In the genomic region with DNA sequence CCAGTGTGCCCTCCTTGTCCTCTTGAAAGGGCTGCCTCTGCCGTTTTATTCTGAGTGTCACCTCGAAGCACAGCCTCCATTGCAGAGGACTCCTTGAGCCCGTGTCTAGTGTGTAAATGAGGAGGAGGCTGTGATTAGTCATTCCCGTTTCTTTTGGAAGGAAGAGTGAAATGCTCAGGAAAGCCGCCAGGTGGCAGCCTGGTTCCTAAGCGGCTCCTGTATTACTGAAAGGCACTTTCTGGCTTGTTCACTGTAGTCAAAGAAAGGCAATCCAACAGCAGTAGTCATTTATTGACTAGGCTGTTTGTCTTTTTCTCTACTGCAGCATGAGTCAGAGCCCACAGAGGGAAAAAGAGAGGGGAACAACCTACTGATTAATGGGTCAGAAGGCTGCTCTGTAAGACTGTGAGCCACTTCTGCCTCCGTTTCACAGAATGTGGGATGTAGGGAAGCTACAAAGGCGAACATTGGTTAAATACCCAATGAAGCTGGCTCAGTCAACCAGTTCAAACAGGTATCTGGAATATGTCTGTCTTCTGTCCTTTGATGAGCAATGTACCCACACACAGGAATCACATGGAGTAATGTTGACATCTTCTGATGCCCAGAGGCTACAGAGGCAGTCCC, we compare ENCODE assay signal across 8 mouse cellular contexts.
DNase-seq lines count a peak whose midpoint lies in the region; ATAC-seq and TF ChIP-seq lines count a peak whose summit lies in the region.

No protein-coding gene starts in this region.

- no peak for DNase-seq in G1E (ENCODE audit: low spot score)
- DNase-seq in cerebellum, adult 2 months, result peak; percentile 91 to 92
- DNase-seq in forelimb bud, embryonic 11.5 days (ENCODE audit: low read depth, low spot score), result peak; percentile 81
- DNase-seq in heart, postnatal 36 days, result peak; percentile 75
- peak; percentile 88 to 96 for DNase-seq in layer of hippocampus, adult 18-20 months (ENCODE audit: low spot score in 2 of 2)
- peak; percentile 78 for DNase-seq in liver, postnatal 0 days
- peak; percentile 60 for DNase-seq in testis, postnatal 14 days (ENCODE audit: low spot score)

- no peaks in the 10 kb centered on the region for H3K36me3 ChIP-seq in G1E (replicated peaks)
- H3K36me3 ChIP-seq in liver, postnatal 0 days (replicated peaks; ENCODE audit: insufficient read depth, low read length), result no peaks in the 10 kb centered on the region
- H3K36me3 ChIP-seq in neural tube, embryonic 15.5 days, result no peaks in the 10 kb centered on the region

- TF ChIP-seq POLR2A in cerebellum, adult 2 months (IDR thresholded peaks at IDR 0.05; ENCODE audit: borderline replicate concordance, insufficient read depth, low read length), result peak; percentile 49; the same call in 1 of the 2 replicates

- no peak overlapping the region for H3K9ac ChIP-seq in liver, postnatal 0 days (replicated peaks)
- no peak overlapping the region; the same call in 1 of the 2 replicates for H3K9ac ChIP-seq in neural tube, embryonic 15.5 days (replicated peaks)

- TF ChIP-seq EP300 in liver, postnatal 0 days (IDR thresholded peaks at IDR 0.05; ENCODE audit: low read depth), result no peak; the same call in 1 of the 2 replicates

- ATAC-seq in G1E (ENCODE audit: extremely low read depth, insufficient number of reproducible peaks, low FRiP score, poor library complexity, severe bottlenecking), result peak; percentile 22; the same call in 1 of the 2 replicates
- ATAC-seq in liver, postnatal 0 days, result peak; percentile 98
- peak; percentile 84 for ATAC-seq in neural tube, embryonic 15.5 days (ENCODE audit: low FRiP score)

- H3K4me3 ChIP-seq in G1E (ENCODE audit: low read depth, low read length), result no peak overlapping the region
- H3K4me3 ChIP-seq in cerebellum, adult 2 months (replicated peaks; ENCODE audit: insufficient read depth, low read depth, low read length), result peak overlapping the region; percentile 61
- no peak overlapping the region for H3K4me3 ChIP-seq in liver, postnatal 0 days (ENCODE audit: low read depth, low read length)
- H3K4me3 ChIP-seq in neural tube, embryonic 15.5 days (replicated peaks), result peak overlapping the region; percentile 30

- TF ChIP-seq CTCF in G1E (IDR thresholded peaks at IDR 0.05; ENCODE audit: low read depth, low read length), result 0 out of 2 replicates have a peak, but pooled peaks have one; percentile 16
- peak; percentile 80; the same call in 1 of the 2 replicates for TF ChIP-seq CTCF in cerebellum, adult 2 months (IDR thresholded peaks at IDR 0.05; ENCODE audit: borderline replicate concordance, insufficient read depth, low read depth, low read length)
- peak; percentile 79 for TF ChIP-seq CTCF in liver, postnatal 0 days (IDR thresholded peaks at IDR 0.05; ENCODE audit: low read depth)

- H3K27ac ChIP-seq in cerebellum, adult 2 months (ENCODE audit: insufficient read depth, low read length), result peak overlapping the region; percentile 81
- H3K27ac ChIP-seq in liver, postnatal 0 days (ENCODE audit: low read depth), result no peak overlapping the region
- peak overlapping the region; percentile 58 for H3K27ac ChIP-seq in neural tube, embryonic 15.5 days (replicated peaks)

- H3K4me1 ChIP-seq in G1E (ENCODE audit: insufficient read depth, low read depth, low read length), result peaks cover 6% of the 10 kb centered on the region; the same call in 1 of the 2 replicates
- H3K4me1 ChIP-seq in cerebellum, adult 2 months (ENCODE audit: control insufficient read depth, insufficient read depth, low read length), result no peaks in the 10 kb centered on the region
- H3K4me1 ChIP-seq in liver, postnatal 0 days (ENCODE audit: insufficient read depth), result peaks cover 3% of the 10 kb centered on the region; the same call in 1 of the 2 replicates
- peaks cover 13% of the 10 kb centered on the region for H3K4me1 ChIP-seq in neural tube, embryonic 15.5 days

- WGBS in cerebellum, adult 2 months, result 22% methylated on average over 8 of the region's 8 CpGs
- 13% methylated on average over 8 of the region's 8 CpGs for WGBS in liver, postnatal 0 days (ENCODE audit: insufficient replicate concordance)
- 12% methylated on average over 8 of the region's 8 CpGs for WGBS in neural tube, embryonic 15.5 days

- H3K27me3 ChIP-seq in G1E (ENCODE audit: insufficient read depth, low read length), result no peaks in the 10 kb centered on the region; the same call in 1 of the 2 replicates
- H3K27me3 ChIP-seq in cerebellum, adult 2 months (ENCODE audit: control insufficient read depth, insufficient read depth, low read length), result no peaks in the 10 kb centered on the region
- H3K27me3 ChIP-seq in liver, postnatal 0 days (ENCODE audit: insufficient read depth, low read length), result no peaks in the 10 kb centered on the region
- no peaks in the 10 kb centered on the region for H3K27me3 ChIP-seq in neural tube, embryonic 15.5 days (replicated peaks)

- H3K4me2 ChIP-seq in liver, postnatal 0 days (ENCODE audit: low read depth, low read length), result peak overlapping the region; percentile 47
- H3K4me2 ChIP-seq in neural tube, embryonic 15.5 days, result peak overlapping the region; percentile 59

- no peaks in the 10 kb centered on the region for H3K9me3 ChIP-seq in G1E (replicated peaks)
- no peaks in the 10 kb centered on the region for H3K9me3 ChIP-seq in liver, postnatal 0 days (ENCODE audit: low read length)
- H3K9me3 ChIP-seq in neural tube, embryonic 15.5 days (replicated peaks), result no peaks in the 10 kb centered on the region

- intact Hi-C loops in heart, postnatal 36 days (cut with DNase I), result loop anchor here (1.0 to 5.0 kb wide), 4 partner anchors 818 to 1449 kb away; a partner anchor contains a TSS

Comparison
In these comparisons a context has a peak if more than half of its experiments do, and no peak if none do; other contexts are left out.
1. ATAC-seq: peak in every context shown above with its lines; median percentile 98 in liver, postnatal 0 days; 84 in neural tube, embryonic 15.5 days; 22 in G1E.
2. H3K4me3 ChIP-seq: peak in cerebellum, adult 2 months (single experiment) and neural tube, embryonic 15.5 days (single experiment); none in G1E (single experiment) and liver, postnatal 0 days (single experiment).
3. CTCF ChIP-seq: peak in every context shown above with its lines; median percentile 80 in cerebellum, adult 2 months; 79 in liver, postnatal 0 days; 16 in G1E.